In the genomic region with DNA sequence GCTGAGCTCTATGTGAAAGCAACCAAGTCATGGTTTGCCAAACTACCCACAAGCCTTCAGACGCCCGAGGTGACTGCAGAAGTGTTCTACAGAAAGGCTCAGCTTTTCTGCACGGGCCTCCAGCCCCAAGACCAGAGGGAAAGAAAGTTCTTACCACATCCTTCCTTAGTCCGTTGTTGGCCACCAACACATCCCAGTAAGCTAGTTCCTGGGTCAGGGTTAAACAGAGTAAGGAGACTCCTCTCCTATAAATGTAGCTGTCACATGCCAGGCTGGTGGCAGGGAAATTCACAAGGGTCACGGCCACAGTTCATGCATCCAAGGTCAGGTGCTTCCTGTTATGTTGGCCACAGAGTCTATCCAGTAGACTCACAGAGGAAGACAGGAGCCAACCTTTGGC, we compare ENCODE assay signal across 10 mouse cellular contexts. TPM values are rescaled to one million over a fixed set of nuclear protein-coding genes. Genes with fewer than 3 reads are reported as not detected.
DNase-seq lines count a peak whose midpoint lies in the region; ATAC-seq lines count a peak whose summit lies in the region.
"Had no signal": no experiment of that assay in that cellular context is flagged by ENCODE, and none has a peak within 500 bp of the region (broad histone marks: within the 10 kb centered on the region; RNA-seq: fewer than 3 reads in every experiment).

No protein-coding gene starts in this region.

- no peaks in the 10 kb centered on the region for H3K9me3 ChIP-seq in heart, embryonic 13.5 days

- H3K9ac ChIP-seq in heart, embryonic 13.5 days = no peak overlapping the region

- no peak overlapping the region for H3K4me3 ChIP-seq in heart, embryonic 13.5 days

- no peak for ATAC-seq in heart, embryonic 13.5 days (ENCODE audit: extremely low read depth, insufficient number of reproducible peaks, low FRiP score, low TSS enrichment)
- peak; percentile 17; the same call in 1 of the 2 replicates for ATAC-seq in megakaryocyte, adult 5-6 weeks (ENCODE audit: poor library complexity, severe bottlenecking)

- peak overlapping the region; percentile 95 for H3K27ac ChIP-seq in heart, embryonic 13.5 days (replicated peaks)

- 72% methylated on average over 5 of the region's 5 CpGs for WGBS in heart, embryonic 13.5 days

- no peak overlapping the region for H3K4me2 ChIP-seq in heart, embryonic 13.5 days

- no peaks in the 10 kb centered on the region for H3K27me3 ChIP-seq in heart, embryonic 13.5 days (replicated peaks)

- no peak for DNase-seq in heart, postnatal 4 days
- peak; percentile 28 for DNase-seq in T-cell, adult 2 months (ENCODE audit: low spot score)
- DNase-seq in induced T-regulatory cell, adult 2 months (ENCODE audit: low read depth) = peak; percentile 76
- DNase-seq in cerebellum, adult 8-10 months = no peak
- no peak for DNase-seq in cerebellum, adult 9-11 months
- no peak for DNase-seq in layer of hippocampus, adult 9-10 months (ENCODE audit: low spot score)

- peaks cover 46% of the 10 kb centered on the region for H3K36me3 ChIP-seq in heart, embryonic 13.5 days

- H3K4me1 ChIP-seq in heart, embryonic 13.5 days = peaks cover 70% of the 10 kb centered on the region

RNA-seq across cellular contexts. Expression of gene Plekho2, which starts 27.7 kb away (rescaled TPM):
- 10.7 and 11.9 TPM in 2 replicates for polyA plus RNA-seq in heart, embryonic 13.5 days (2015; fragmentation: Nextera tagmentation; extraction: Ambion mirVana)
- 10 to 100 TPM; 17.9 to 19.4 TPM for total RNA-seq in heart, postnatal 4 days (2021)
- total RNA-seq in megakaryocyte, adult 5-6 weeks (2015) = 59.1 and 68.1 TPM in 2 replicates
- total RNA-seq in megakaryocyte, adult 5-6 weeks (2017) = 52.5 and 60.6 TPM in 2 replicates

RNA-seq across cellular contexts. Expression of gene Ankdd1a, which starts 32.1 kb away (rescaled TPM):
- not detected in 2 replicates for polyA plus RNA-seq in heart, embryonic 13.5 days (2015; fragmentation: Nextera tagmentation; extraction: Ambion mirVana)
- total RNA-seq in heart, postnatal 4 days (2021) = not detected
- not detected in 2 replicates for total RNA-seq in megakaryocyte, adult 5-6 weeks (2015)
- 0.08 TPM in 1 of 2 replicates, not detected in the other for total RNA-seq in megakaryocyte, adult 5-6 weeks (2017)
- total RNA-seq: ES-E14 had no signal
- polyA plus RNA-seq: heart, embryonic 14.5 days had no signal

RNA-seq across cellular contexts. Expression of gene Pif1, which starts 34.8 kb away (rescaled TPM):
- 10.3 and 11.8 TPM in 2 replicates for polyA plus RNA-seq in heart, embryonic 13.5 days (2015; fragmentation: Nextera tagmentation; extraction: Ambion mirVana)
- total RNA-seq in heart, postnatal 4 days (2021) = 1 to 10 TPM; 6.2 to 7.6 TPM
- 12.1 and 12.6 TPM in 2 replicates for total RNA-seq in megakaryocyte, adult 5-6 weeks (2015)
- 12.7 and 16.9 TPM in 2 replicates for total RNA-seq in megakaryocyte, adult 5-6 weeks (2017)

Comparison
In these comparisons a context has a peak if more than half of its experiments do, and no peak if none do; other contexts are left out.
1. DNase-seq: peak in T-cell, adult 2 months (single experiment) and induced T-regulatory cell, adult 2 months (single experiment); none in heart, postnatal 4 days (single experiment), cerebellum, adult 8-10 months (single experiment), cerebellum, adult 9-11 months (single experiment) and layer of hippocampus, adult 9-10 months (single experiment).